Mouse (Mus musculus) liver, postnatal 0 days (tissue): ENCODE measurements around the gene Slc39a11.

Experiments used
- CTCF ChIP-seq: sonication (generic); IDR thresholded peaks from 2 replicates; pipeline ENCODE4 v1.5.1; 2016; ENCODE audit warnings: antibody characterized with exemption, low read depth
- EP300 ChIP-seq: IDR thresholded peaks from 2 replicates; pipeline ENCODE4 v1.6.1; 2016; ENCODE audit warnings: antibody characterized with exemption, low read depth, mild to moderate bottlenecking

- TF ChIP-seq CTCF: no peak
- no peak for TF ChIP-seq EP300
Observed at GRCm38 (mm10) chr11:113203008-113203407, 446.9 kb downstream of the Slc39a11 start.
